Mouse (Mus musculus) intestine, postnatal 0 days (tissue): ENCODE results near the gene Phf24. TPM values are rescaled to one million over a fixed set of nuclear protein-coding genes. Genes with fewer than 3 reads are reported as not detected.

Experiments used
- ATAC-seq: fragments of 200-750 bp; cut with Nextera tagmentation; 2 replicates; pipeline ENCODE4 v1.8.0; 2017; ENCODE audit warnings: mild to moderate bottlenecking, moderate TSS enrichment, moderate library complexity
- H3K27ac ChIP-seq: fragments of 300-500 bp; sonication (generic); 2 replicates; pipeline ENCODE4 v1.5.1; 2014; ENCODE audit warnings: mild to moderate bottlenecking, low read depth, low read length, moderate library complexity
- H3K27me3 ChIP-seq: fragments of 300-500 bp; sonication (generic); replicated peaks from 2 replicates; pipeline ENCODE4 v1.6.1; 2014; ENCODE audit warnings: low read length, mixed read lengths; ENCODE audit not compliant: control insufficient read depth, insufficient read depth
- H3K36me3 ChIP-seq: fragments of 300-500 bp; sonication (generic); 2 replicates; pipeline ENCODE4 v1.6.1; 2014; ENCODE audit warnings: mild to moderate bottlenecking, moderate library complexity; ENCODE audit not compliant: control insufficient read depth, insufficient read depth
- H3K4me1 ChIP-seq: fragments of 300-500 bp; sonication (generic); replicated peaks from 2 replicates; pipeline ENCODE4 v1.6.1; 2014; ENCODE audit warnings: antibody characterized with exemption, low read length, mixed read lengths; ENCODE audit not compliant: control insufficient read depth, insufficient read depth
- H3K4me2 ChIP-seq: fragments of 300-500 bp; sonication (generic); replicated peaks from 2 replicates; pipeline ENCODE4 v1.6.1; 2014; ENCODE audit warnings: low read depth, mild to moderate bottlenecking, moderate library complexity
- H3K4me3 ChIP-seq: fragments of 300-500 bp; sonication (generic); 2 replicates; pipeline ENCODE4 v1.5.1; 2014; ENCODE audit warnings: low read depth, low read length
- H3K9ac ChIP-seq: fragments of 300-500 bp; sonication (generic); 2 replicates; pipeline ENCODE4 v1.6.1; 2014; ENCODE audit warnings: mild to moderate bottlenecking, low read depth, low read length
- H3K9me3 ChIP-seq: fragments of 300-500 bp; sonication (generic); 2 replicates; pipeline ENCODE4 v1.6.1; 2016; ENCODE audit warnings: mixed run types; ENCODE audit not compliant: control insufficient read depth
- CTCF ChIP-seq: sonication (generic); IDR thresholded peaks from 2 replicates; pipeline ENCODE4 v1.5.1; 2016; ENCODE audit warnings: low read depth, mild to moderate bottlenecking, control low read depth, antibody characterized with exemption, moderate library complexity
- WGBS: fragments of 180-500 bp; shearing (Covaris S2); extraction: QIAGEN DNeasy Blood & Tissue Kit; methylation state at CpG from one replicate; pipeline ENCODE4 v1.1.7; 2014; 5-methylcytosine and 5-hydroxymethylcytosine counted together
- polyA plus RNA-seq: library from polyadenylated mRNA; unstranded; fragments of >200 nt; fragmentation: Nextera tagmentation; extraction: Ambion mirVana; gene quantifications from 2 replicates; pipeline ENCODE4 v1.2.1, GENCODE M21; 2015

The Phf24 gene
- polyA plus RNA-seq, 1 experiment from 2014 or later = 1.0 TPM

GRCm38 (mm10) chr4:42928952-42929351, 12.5 kb downstream of the Phf24 start:
- no peaks in the 10 kb centered on the region for H3K36me3 ChIP-seq
- no peak overlapping the region for H3K27ac ChIP-seq
- H3K9ac ChIP-seq = no peak overlapping the region
- H3K4me3 ChIP-seq = no peak overlapping the region
- no peaks in the 10 kb centered on the region for H3K4me1 ChIP-seq
- WGBS = 92% methylated on average over 9 of the region's 9 CpGs
- ATAC-seq = no peak
- no peak overlapping the region for H3K4me2 ChIP-seq
- no peaks in the 10 kb centered on the region for H3K9me3 ChIP-seq
- TF ChIP-seq CTCF = no peak
- no peaks in the 10 kb centered on the region for H3K27me3 ChIP-seq

GRCm38 (mm10) chr4:42932229-42932969, 15.9 kb downstream of the Phf24 start:
- no peak overlapping the region for H3K4me3 ChIP-seq
- ATAC-seq = no peak
- no peak overlapping the region for H3K4me2 ChIP-seq
- H3K27me3 ChIP-seq = peaks cover 4% of the 10 kb centered on the region; the same call in 1 of the 2 replicates
- H3K4me1 ChIP-seq = no peaks in the 10 kb centered on the region
- no peaks in the 10 kb centered on the region for H3K36me3 ChIP-seq
- no peak for TF ChIP-seq CTCF
- no peak overlapping the region for H3K9ac ChIP-seq
- WGBS = 69% methylated on average over 8 of the region's 8 CpGs
- no peak overlapping the region for H3K27ac ChIP-seq
- H3K9me3 ChIP-seq = no peaks in the 10 kb centered on the region

GRCm38 (mm10) chr4:42933630-42934029, 17.2 kb downstream of the Phf24 start:
- Histone ChIP-seq H3K4me2 (peak overlapping the region; percentile 59), H3K27ac (no peak overlapping the region), H3K27me3 (peaks cover 4% of the 10 kb centered on the region; the same call in 1 of the 2 replicates), H3K4me3 (peak overlapping the region; percentile 5; the same call in 1 of the 2 replicates), H3K9ac (no peak overlapping the region), H3K36me3 (no peaks in the 10 kb centered on the region), H3K4me1 (no peaks in the 10 kb centered on the region), H3K9me3 (no peaks in the 10 kb centered on the region)
- peak; percentile 56 for TF ChIP-seq CTCF
- 6% methylated on average over 22 of the region's 22 CpGs for WGBS
- peak; percentile 61; the same call in 1 of the 2 replicates for ATAC-seq

GRCm38 (mm10) chr4:42941396-42941795, 24.9 kb downstream of the Phf24 start:
- 81% methylated on average over 7 of the region's 7 CpGs for WGBS
- peaks cover 16% of the 10 kb centered on the region; the same call in 1 of the 2 replicates for H3K27me3 ChIP-seq
- no peak overlapping the region for H3K4me3 ChIP-seq
- TF ChIP-seq CTCF = no peak
- H3K36me3 ChIP-seq = no peaks in the 10 kb centered on the region
- ATAC-seq = no peak
- H3K9ac ChIP-seq = no peak overlapping the region
- no peaks in the 10 kb centered on the region for H3K4me1 ChIP-seq
- H3K27ac ChIP-seq = no peak overlapping the region
- no peaks in the 10 kb centered on the region for H3K9me3 ChIP-seq
- no peak overlapping the region for H3K4me2 ChIP-seq

- no peak overlapping the region for H3K4me2 ChIP-seq
- H3K27ac ChIP-seq = no peak overlapping the region
- H3K4me3 ChIP-seq = no peak overlapping the region
- ATAC-seq = no peak
- H3K36me3 ChIP-seq = no peaks in the 10 kb centered on the region
- no peak for TF ChIP-seq CTCF
- H3K9ac ChIP-seq = no peak overlapping the region
- no peaks in the 10 kb centered on the region for H3K9me3 ChIP-seq
- 82% methylated on average over 5 of the region's 5 CpGs for WGBS
- no peaks in the 10 kb centered on the region for H3K4me1 ChIP-seq
- H3K27me3 ChIP-seq = peaks cover 22% of the 10 kb centered on the region; the same call in 1 of the 2 replicates
Measured at GRCm38 (mm10) chr4:42943341-42943740, 26.9 kb downstream of the Phf24 start.

- Histone ChIP-seq H3K9ac (no peak overlapping the region), H3K27me3 (peaks cover 22% of the 10 kb centered on the region; the same call in 1 of the 2 replicates), H3K4me1 (peaks cover under 1% of the 10 kb centered on the region; the same call in 1 of the 2 replicates), H3K27ac (no peak overlapping the region), H3K4me3 (no peak overlapping the region), H3K36me3 (no peaks in the 10 kb centered on the region), H3K9me3 (no peaks in the 10 kb centered on the region), H3K4me2 (no peak overlapping the region)
- no peak for ATAC-seq
- no peak for TF ChIP-seq CTCF
- WGBS = 79% methylated on average over 9 of the region's 9 CpGs
Measured at GRCm38 (mm10) chr4:42944185-42944584, 27.7 kb downstream of the Phf24 start.
